ENCODE assay signal across 17 mouse cellular contexts in the genomic region with DNA sequence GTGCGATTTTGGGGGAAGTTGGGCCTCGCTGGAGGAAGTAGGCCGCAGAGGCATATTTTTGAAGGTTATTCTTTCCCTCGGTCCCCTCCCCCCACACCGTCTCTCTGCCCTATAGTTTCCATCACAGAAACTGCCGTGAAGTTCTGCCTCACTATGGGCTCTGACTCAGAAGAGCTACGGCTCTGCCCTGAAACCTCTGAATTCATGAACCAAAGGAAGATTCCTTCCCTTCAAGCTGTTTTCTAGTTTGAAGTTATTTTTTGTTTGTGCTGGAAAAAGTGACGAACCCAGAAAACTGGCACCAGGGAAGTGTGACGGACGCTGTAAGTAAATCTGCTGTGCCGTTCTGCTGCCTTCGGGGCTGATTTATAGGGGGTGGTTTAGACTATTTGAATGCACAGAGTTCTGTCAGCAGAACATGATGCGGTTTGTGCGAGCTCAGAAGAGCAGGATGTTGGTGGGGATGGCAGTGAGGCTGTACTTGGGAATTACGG.
DNase-seq lines count a peak whose midpoint lies in the region; ATAC-seq and TF ChIP-seq lines count a peak whose summit lies in the region.
"Had no signal": no experiment of that assay in that cellular context is flagged by ENCODE, and none has a peak within 500 bp of the region (broad histone marks: within the 10 kb centered on the region; RNA-seq: fewer than 3 reads in every experiment).

No protein-coding gene starts in this region.

- H3K4me2 ChIP-seq in CH12.LX (ENCODE audit: insufficient read depth, low read depth, poor library complexity, severe bottlenecking) = peak overlapping the region; percentile 26
- H3K4me2 ChIP-seq in limb, embryonic 13.5 days (replicated peaks) = no peak overlapping the region
- H3K4me2 ChIP-seq: heart, embryonic 11.5 days had no signal

- H3K27me3 ChIP-seq in CH12.LX (replicated peaks) = no peaks in the 10 kb centered on the region
- no peaks in the 10 kb centered on the region for H3K27me3 ChIP-seq in limb, embryonic 13.5 days

- peaks cover 0 to 43% of the 10 kb centered on the region in 2 experiments for H3K36me3 ChIP-seq in CH12.LX (replicated peaks in 1 of 2; ENCODE audit: control insufficient read depth in 1 of 2, insufficient read depth in 1 of 2, low read length in 1 of 2)
- H3K36me3 ChIP-seq in limb, embryonic 13.5 days = peaks cover 97% of the 10 kb centered on the region

- H3K4me3 ChIP-seq in CH12.LX (replicated peaks in 1 of 3; ENCODE audit: low read depth in 2 of 3, low read length in 2 of 3, poor library complexity in 1 of 3) = peak overlapping the region; percentile 29 to 55 (median 36)
- H3K4me3 ChIP-seq in limb, embryonic 13.5 days = no peak overlapping the region

- TF ChIP-seq POLR2A in CH12.LX (IDR thresholded peaks at IDR 0.05; ENCODE audit: low read depth, low read length) = 0 out of 2 replicates have a peak, but pooled peaks have one; percentile 20

- dilution Hi-C loops in CH12.LX (cut with MboI; ENCODE audit: extremely low pct_ligation_motif_present, extremely low pct_unique_long_range_greater_than_20kb, low sequenced_read_pairs) = no loop called here

- TF ChIP-seq RAD21 in CH12.LX (IDR thresholded peaks at IDR 0.05; ENCODE audit: low read depth, low read length) = no peak

- WGBS in limb, embryonic 13.5 days = 65% methylated on average over 15 of the region's 15 CpGs

- no peak for DNase-seq in frontal cortex, adult 2 months (ENCODE audit: extremely low spot score in 1 of 2, low spot score in 1 of 2)
- DNase-seq in CD4-positive, CD25-positive, alpha-beta regulatory T cell, adult 2 months (ENCODE audit: low read depth, low spot score) = peak; percentile 66
- DNase-seq in CH12.LX (ENCODE audit: extremely low read depth) = peak; percentile 88
- no peak for DNase-seq in left cerebral cortex, adult 11 months (ENCODE audit: low spot score)
- DNase-seq in thymus, postnatal 4 days = no peak
- DNase-seq: adrenal gland, postnatal 10 days; cerebellum, adult 11 months; gastrocnemius, postnatal 36 days; heart, postnatal 14 days; kidney, adult 2 months; lung, postnatal 10 days; right cerebral cortex, postnatal 25 days; thymus, postnatal 25 days had no signal

- ATAC-seq in frontal cortex, adult (ENCODE audit: low TSS enrichment) = peak; percentile 38; the same call in 1 of the 2 replicates
- no peak for ATAC-seq in limb, embryonic 13.5 days (ENCODE audit: low FRiP score, low read depth)
- ATAC-seq: hindbrain, embryonic 16.5 days had no signal

- in situ Hi-C loops in CH12.LX (cut with MboI; ENCODE audit: low pct_ligation_motif_present, low pct_unique_long_range_greater_than_20kb, low sequenced_read_pairs) = loop anchor here (25.0 kb wide), 1 partner anchor 590 kb away; the partner anchor contains the start of gene Ccdc80

- H3K9me3 ChIP-seq in CH12.LX (replicated peaks; ENCODE audit: low read length) = peaks cover 4% of the 10 kb centered on the region
- H3K9me3 ChIP-seq in limb, embryonic 13.5 days = 0 out of 2 replicates have a peak, but pooled peaks cover 4% of the 10 kb centered on the region

- peak; percentile 82 for TF ChIP-seq EP300 in CH12.LX (IDR thresholded peaks at IDR 0.05; ENCODE audit: low read length)

- TF ChIP-seq CTCF in CH12.LX (conservative IDR thresholded peaks at IDR 0.05 in 1 of 2, IDR thresholded peaks at IDR 0.05 in 1 of 2; ENCODE audit: low read depth in 2 of 2, low read length in 2 of 2) = no peak

- H3K27ac ChIP-seq in CH12.LX (ENCODE audit: insufficient read depth, low read depth) = no peak overlapping the region
- peak overlapping the region; percentile 11; the same call in 1 of the 2 replicates for H3K27ac ChIP-seq in limb, embryonic 13.5 days

- peak overlapping the region; percentile 30; the same call in 1 of the 2 replicates for H3K9ac ChIP-seq in CH12.LX (ENCODE audit: insufficient read depth, low read depth)
- peak overlapping the region; percentile 14; the same call in 1 of the 2 replicates for H3K9ac ChIP-seq in limb, embryonic 13.5 days

- peaks cover 3 to 48% of the 10 kb centered on the region in 2 experiments for H3K4me1 ChIP-seq in CH12.LX (ENCODE audit: control insufficient read depth in 1 of 2, insufficient read depth in 2 of 2)
- peaks cover 51% of the 10 kb centered on the region for H3K4me1 ChIP-seq in limb, embryonic 13.5 days

- H3K79me2 ChIP-seq in CH12.LX (replicated peaks; ENCODE audit: control insufficient read depth, extremely low read depth, insufficient read depth, poor library complexity, severe bottlenecking) = no peaks in the 10 kb centered on the region

TF ChIP-seq in CH12.LX, 34 proteins besides CTCF, POLR2A, EP300 and RAD21:
- TF ChIP-seq SMC3 (IDR thresholded peaks at IDR 0.05; ENCODE audit: low read depth, low read length) (no peak), SIN3A (IDR thresholded peaks at IDR 0.05; ENCODE audit: low read length) (peak; percentile 40; the same call in 1 of the 2 replicates), NRF1 (IDR thresholded peaks at IDR 0.05; ENCODE audit: low read depth, low read length) (no peak), HCFC1 (IDR thresholded peaks at IDR 0.05; ENCODE audit: low read depth, low read length) (peak; percentile 62), USF2 (conservative IDR thresholded peaks at IDR 0.05; ENCODE audit: low read depth, low read length) (no peak), UBTF (IDR thresholded peaks at IDR 0.05; ENCODE audit: low read depth, low read length) (no peak), ZC3H11A (IDR thresholded peaks at IDR 0.05; ENCODE audit: low read depth, low read length) (no peak), MAX (IDR thresholded peaks at IDR 0.05; ENCODE audit: low read length) (peak; percentile 36; the same call in 1 of the 2 replicates), ZKSCAN1 (IDR thresholded peaks at IDR 0.05; ENCODE audit: borderline replicate concordance, low read depth, low read length) (peak; percentile 11; the same call in 1 of the 2 replicates), ZNF384 (IDR thresholded peaks at IDR 0.05; ENCODE audit: low read depth, low read length) (no peak), MEF2A (IDR thresholded peaks at IDR 0.05; ENCODE audit: borderline replicate concordance, low read depth, low read length) (peak; percentile 76), GABPA (IDR thresholded peaks at IDR 0.05; ENCODE audit: insufficient replicate concordance, low read depth, low read length) (no peak), CHD2 (IDR thresholded peaks at IDR 0.05; ENCODE audit: low read length) (peak; percentile 86), NELFE (IDR thresholded peaks at IDR 0.05; ENCODE audit: low read depth, low read length) (peak; percentile 29; the same call in 1 of the 2 replicates), ELF1 (IDR thresholded peaks at IDR 0.05; ENCODE audit: low read depth, low read length) (peak; percentile 47; the same call in 1 of the 2 replicates), TCF12 (IDR thresholded peaks at IDR 0.05; ENCODE audit: low read depth, low read length) (peak; percentile 66), PAX5 (IDR thresholded peaks at IDR 0.05; ENCODE audit: low read length) (no peak), RCOR1 (conservative IDR thresholded peaks at IDR 0.05; ENCODE audit: low read depth, low read length) (no peak), CHD1 (IDR thresholded peaks at IDR 0.05; ENCODE audit: low read depth, low read length) (no peak), MAFK (IDR thresholded peaks at IDR 0.05; ENCODE audit: insufficient replicate concordance, low read length) (no peak), MXI1 (IDR thresholded peaks at IDR 0.05; ENCODE audit: low read depth, low read length) (no peak), KAT2A (IDR thresholded peaks at IDR 0.05; ENCODE audit: insufficient replicate concordance, low read length) (0 out of 2 replicates have a peak, but pooled peaks have one; percentile 32), MYC (IDR thresholded peaks at IDR 0.05; ENCODE audit: low read depth, low read length) (0 out of 2 replicates have a peak, but pooled peaks have one; percentile 42), JUND (conservative IDR thresholded peaks at IDR 0.05; ENCODE audit: low read depth, low read length) (peak; percentile 82), USF1 (IDR thresholded peaks at IDR 0.05; ENCODE audit: low read depth, low read length) (no peak), ZMIZ1 (IDR thresholded peaks at IDR 0.05; ENCODE audit: low read depth, low read length) (no peak), BHLHE40 (IDR thresholded peaks at IDR 0.05; ENCODE audit: low read depth, low read length) (peak; percentile 61), POLR2AphosphoS2 (IDR thresholded peaks at IDR 0.05; ENCODE audit: low read depth, low read length) (no peak), E2F4 (IDR thresholded peaks at IDR 0.05; ENCODE audit: insufficient replicate concordance, low read depth, low read length) (no peak), JUN (IDR thresholded peaks at IDR 0.05; ENCODE audit: insufficient read depth, low read depth, low read length) (peak; percentile 86), IRF4 (IDR thresholded peaks at IDR 0.05; ENCODE audit: low read depth, low read length) (peak; percentile 54; the same call in 1 of the 2 replicates), ETS1 (conservative IDR thresholded peaks at IDR 0.05; ENCODE audit: low read depth, low read length) (peak; percentile 47), TBP (conservative IDR thresholded peaks at IDR 0.05; ENCODE audit: low read depth, low read length) (no peak), MAZ (IDR thresholded peaks at IDR 0.05; ENCODE audit: low read depth, low read length) (no peak)
TF ChIP-seq in CH12.LX: peak in this region for 16.

Comparison
In these comparisons a context has a peak if more than half of its experiments do, and no peak if none do; other contexts are left out.
1. DNase-seq: peak in CD4-positive, CD25-positive, alpha-beta regulatory T cell, adult 2 months (single experiment) and CH12.LX (single experiment); none in frontal cortex, adult 2 months (0 of 2), left cerebral cortex, adult 11 months (single experiment) and thymus, postnatal 4 days (single experiment).